Comparison of ENCODE assay signal across 12 mouse cellular contexts in the genomic region with DNA sequence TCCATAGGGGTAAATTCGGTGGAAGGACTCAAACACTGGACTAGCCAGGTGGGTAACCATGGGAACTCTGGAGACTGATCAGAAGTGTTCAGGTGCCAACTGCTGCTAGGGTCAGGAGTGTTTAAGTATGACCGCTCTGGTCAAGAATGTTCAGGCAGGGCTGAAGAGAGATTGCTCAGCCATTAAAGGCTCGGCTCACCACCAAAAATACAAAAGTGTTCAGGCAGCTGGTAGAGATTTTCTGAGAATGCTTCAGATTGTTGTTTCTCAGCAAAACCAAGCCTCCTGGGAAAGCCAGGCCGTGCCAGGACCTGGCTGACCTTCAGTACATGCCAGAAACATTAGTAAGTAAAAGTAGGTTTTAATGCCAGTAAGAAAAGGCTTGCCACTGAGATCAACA. TPM values are rescaled to one million over a fixed set of nuclear protein-coding genes. Genes with fewer than 3 reads are reported as not detected.
DNase-seq lines count a peak whose midpoint lies in the region; ATAC-seq lines count a peak whose summit lies in the region.
"Had no signal": no experiment of that assay in that cellular context is flagged by ENCODE, and none has a peak within 500 bp of the region (broad histone marks: within the 10 kb centered on the region; RNA-seq: fewer than 3 reads in every experiment).

No protein-coding gene starts in this region.

- DNase-seq in urinary bladder, postnatal 25 days (ENCODE audit: low spot score) = peak; percentile 5
- DNase-seq in urinary bladder, postnatal 10 days (ENCODE audit: low spot score) = no peak
- DNase-seq in fat pad, adult 2 months (ENCODE audit: extremely low read depth, low read depth, low spot score) = peak; percentile 16
- DNase-seq in heart, postnatal 25 days (ENCODE audit: low spot score) = peak; percentile 31
- DNase-seq in embryo, embryonic 10 days (ENCODE audit: low spot score) = no peak
- DNase-seq: forebrain, postnatal 0 days; thymus, adult 18-20 months had no signal

- no peaks in the 10 kb centered on the region for H3K4me1 ChIP-seq in midbrain, embryonic 16.5 days (ENCODE audit: control insufficient read depth, insufficient read depth, low read length)
- H3K4me1 ChIP-seq: limb, embryonic 13.5 days had no signal

- WGBS in midbrain, embryonic 16.5 days = 78% methylated on average over 4 of the region's 4 CpGs

- H3K27ac ChIP-seq in midbrain, embryonic 16.5 days (ENCODE audit: low read length) = no peak overlapping the region
- H3K27ac ChIP-seq: limb, embryonic 13.5 days had no signal

- H3K4me3 ChIP-seq in midbrain, embryonic 16.5 days (ENCODE audit: low read depth, low read length) = no peak overlapping the region
- H3K4me3 ChIP-seq: limb, embryonic 13.5 days had no signal

- no peak for ATAC-seq in megakaryocyte, adult 5-6 weeks (ENCODE audit: poor library complexity, severe bottlenecking)
- no peak for ATAC-seq in midbrain, embryonic 16.5 days
- ATAC-seq: forebrain, postnatal 0 days; intestine, embryonic 16.5 days had no signal

- no peaks in the 10 kb centered on the region for H3K27me3 ChIP-seq in midbrain, embryonic 16.5 days (ENCODE audit: control insufficient read depth, insufficient read depth, low read depth, low read length)
- H3K27me3 ChIP-seq: limb, embryonic 13.5 days had no signal

- H3K9me3 ChIP-seq in midbrain, embryonic 16.5 days (replicated peaks; ENCODE audit: control insufficient read depth, low read length, poor library complexity, severe bottlenecking) = no peaks in the 10 kb centered on the region
- H3K9me3 ChIP-seq: limb, embryonic 13.5 days had no signal

- no peak overlapping the region for H3K4me2 ChIP-seq in midbrain, embryonic 16.5 days (ENCODE audit: low read length)
- H3K4me2 ChIP-seq: limb, embryonic 13.5 days had no signal

- intact Hi-C loops in heart, postnatal 25 days (cut with DNase I) = no loop called here

- no peak overlapping the region for H3K9ac ChIP-seq in midbrain, embryonic 16.5 days (ENCODE audit: low read depth, low read length)
- H3K9ac ChIP-seq: forebrain, postnatal 0 days; limb, embryonic 13.5 days had no signal

- no peaks in the 10 kb centered on the region for H3K36me3 ChIP-seq in midbrain, embryonic 16.5 days (ENCODE audit: control insufficient read depth, insufficient read depth, low read length)
- H3K36me3 ChIP-seq: limb, embryonic 13.5 days had no signal

RNA-seq across cellular contexts. Expression of a gene that starts 9.7 kb away (rescaled TPM):
- total RNA-seq in heart, postnatal 25 days (2021) = not detected
- 0.22 TPM in 1 of 2 replicates, not detected in the other for total RNA-seq in megakaryocyte, adult 5-6 weeks (2015)
- not detected in 2 replicates for total RNA-seq in megakaryocyte, adult 5-6 weeks (2017)
- polyA plus RNA-seq in midbrain, embryonic 16.5 days (2015; fragmentation: Nextera tagmentation; extraction: Ambion mirVana) = 0.60 TPM in 1 of 2 replicates, not detected in the other
- total RNA-seq: forebrain, postnatal 0 days; midbrain, postnatal 0 days had no signal
- polyA plus RNA-seq: intestine, embryonic 16.5 days; limb, embryonic 13.5 days had no signal

Comparison
In these comparisons a context has a peak if more than half of its experiments do, and no peak if none do; other contexts are left out.
1. DNase-seq: peak in urinary bladder, postnatal 25 days (single experiment), fat pad, adult 2 months (single experiment) and heart, postnatal 25 days (single experiment); none in urinary bladder, postnatal 10 days (single experiment) and embryo, embryonic 10 days (single experiment).